Mouse (Mus musculus): ENCODE results near the gene Adprm. TPM values are rescaled to one million over a fixed set of nuclear protein-coding genes. Genes with fewer than 3 reads are reported as not detected.

Gene Adprm
- polyA plus RNA-seq, 1 experiment from 2014 or later, result 29.1 TPM

DNA sequence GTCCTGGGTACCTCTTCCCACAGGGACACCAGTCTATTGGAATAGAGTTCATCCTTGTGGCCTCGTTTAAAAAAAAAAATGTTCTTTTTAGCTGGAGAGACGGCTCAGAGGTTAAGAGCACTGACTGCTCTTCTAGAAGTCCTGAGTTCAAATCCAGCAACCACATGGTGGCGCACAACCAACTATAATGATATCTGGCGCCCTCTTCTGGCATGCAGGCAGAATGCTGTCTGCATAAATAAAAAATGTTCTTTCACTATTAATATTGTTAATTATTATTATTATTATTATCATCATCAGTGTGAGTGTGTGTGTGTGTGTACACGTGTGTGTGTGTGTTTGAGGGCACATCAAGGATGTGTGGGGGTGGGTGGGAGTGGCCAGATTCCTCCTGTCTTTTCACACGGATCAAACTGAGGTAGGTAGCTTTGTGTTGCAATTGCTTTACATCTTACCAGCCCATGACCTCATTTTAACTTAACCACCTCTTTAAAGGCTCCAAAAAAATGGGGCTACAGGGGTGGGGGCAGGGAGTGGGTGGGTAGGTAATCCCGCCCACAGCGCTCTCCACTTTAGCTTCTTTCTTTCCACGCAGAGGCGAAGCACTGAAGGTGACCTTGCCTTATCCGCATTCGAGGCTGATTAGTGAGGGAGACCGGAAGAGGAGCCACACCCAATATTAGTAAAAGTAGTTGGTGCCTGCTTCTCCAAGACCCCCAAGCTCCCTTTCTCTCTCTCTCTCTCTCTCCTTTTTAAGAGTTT is 29.9 kb downstream of the Adprm start:
- 81% methylated on average over 13 of the region's 13 CpGs for WGBS
- no peak for ATAC-seq (ENCODE audit: low read depth)

DNA sequence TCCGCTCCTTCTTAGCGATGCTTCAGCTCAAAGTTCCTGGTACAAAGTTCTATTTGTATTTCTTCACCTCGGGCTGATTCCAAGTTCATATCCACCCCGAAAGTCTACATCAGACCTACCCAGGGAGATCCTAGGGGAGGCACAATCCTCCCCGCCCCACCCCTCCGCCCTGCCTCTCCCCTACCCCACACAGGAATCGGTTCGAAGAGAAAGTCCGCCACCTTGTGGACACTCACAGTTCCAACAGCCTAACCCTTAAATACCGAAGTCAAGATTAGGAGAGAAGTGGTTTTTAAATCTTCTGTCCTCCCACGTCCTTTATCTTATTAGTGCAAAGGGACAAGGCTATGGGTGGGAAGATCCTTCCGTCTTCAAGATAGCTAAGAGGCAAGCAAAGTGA is 31.4 kb downstream of the Adprm start:
- Histone ChIP-seq H3K27me3 (ENCODE audit: control insufficient read depth, insufficient read depth, low read depth, low read length) (peaks cover 3% of the 10 kb centered on the region; the same call in 1 of the 2 replicates), H3K4me1 (replicated peaks; ENCODE audit: control insufficient read depth, insufficient read depth, low read length) (peaks cover 18% of the 10 kb centered on the region), H3K9ac (ENCODE audit: low read length) (0 out of 2 replicates have a peak overlapping the region, but pooled peaks have one; percentile 35), H3K4me2 (ENCODE audit: low read depth, low read length) (peak overlapping the region; percentile 58), H3K36me3 (ENCODE audit: control insufficient read depth, insufficient read depth, low read length) (no peaks in the 10 kb centered on the region), H3K27ac (ENCODE audit: low read length) (no peak overlapping the region), H3K9me3 (ENCODE audit: control insufficient read depth, low read length) (no peaks in the 10 kb centered on the region), H3K4me3 (ENCODE audit: low read length) (peak overlapping the region; percentile 31)
- ATAC-seq (ENCODE audit: low read depth), result no peak
- 3% methylated on average over 12 of the region's 12 CpGs for WGBS

More for the DNA sequence above, 29.9 kb downstream of the Adprm start:
- Histone ChIP-seq H3K4me3 (ENCODE audit: low read length) (no peak overlapping the region), H3K27ac (ENCODE audit: low read length) (no peak overlapping the region), H3K4me2 (ENCODE audit: low read depth, low read length) (no peak overlapping the region), H3K4me1 (replicated peaks; ENCODE audit: control insufficient read depth, insufficient read depth, low read length) (peaks cover 18% of the 10 kb centered on the region), H3K9ac (ENCODE audit: low read length) (no peak overlapping the region), H3K36me3 (ENCODE audit: control insufficient read depth, insufficient read depth, low read length) (no peaks in the 10 kb centered on the region), H3K27me3 (ENCODE audit: control insufficient read depth, insufficient read depth, low read depth, low read length) (peaks cover 3% of the 10 kb centered on the region; the same call in 1 of the 2 replicates), H3K9me3 (ENCODE audit: control insufficient read depth, low read length) (no peaks in the 10 kb centered on the region)

- no peak for ATAC-seq (ENCODE audit: low read depth)
- no peak overlapping the region for H3K27ac ChIP-seq (ENCODE audit: low read length)
- H3K9ac ChIP-seq (ENCODE audit: low read length), result 0 out of 2 replicates have a peak overlapping the region, but pooled peaks have one; percentile 30
- H3K27me3 ChIP-seq (ENCODE audit: control insufficient read depth, insufficient read depth, low read depth, low read length), result peaks cover 3% of the 10 kb centered on the region; the same call in 1 of the 2 replicates
- H3K4me3 ChIP-seq (ENCODE audit: low read length), result no peak overlapping the region
- no peak overlapping the region for H3K4me2 ChIP-seq (ENCODE audit: low read depth, low read length)
- H3K36me3 ChIP-seq (ENCODE audit: control insufficient read depth, insufficient read depth, low read length), result no peaks in the 10 kb centered on the region
- no peaks in the 10 kb centered on the region for H3K9me3 ChIP-seq (ENCODE audit: control insufficient read depth, low read length)
- peaks cover 12% of the 10 kb centered on the region for H3K4me1 ChIP-seq (replicated peaks; ENCODE audit: control insufficient read depth, insufficient read depth, low read length)
- WGBS, result 50% methylated on average over 7 of the region's 7 CpGs
These were observed 32.5 kb downstream of the Adprm start for GRCm38 (mm10) chr11:67019711-67020475.

DNA sequence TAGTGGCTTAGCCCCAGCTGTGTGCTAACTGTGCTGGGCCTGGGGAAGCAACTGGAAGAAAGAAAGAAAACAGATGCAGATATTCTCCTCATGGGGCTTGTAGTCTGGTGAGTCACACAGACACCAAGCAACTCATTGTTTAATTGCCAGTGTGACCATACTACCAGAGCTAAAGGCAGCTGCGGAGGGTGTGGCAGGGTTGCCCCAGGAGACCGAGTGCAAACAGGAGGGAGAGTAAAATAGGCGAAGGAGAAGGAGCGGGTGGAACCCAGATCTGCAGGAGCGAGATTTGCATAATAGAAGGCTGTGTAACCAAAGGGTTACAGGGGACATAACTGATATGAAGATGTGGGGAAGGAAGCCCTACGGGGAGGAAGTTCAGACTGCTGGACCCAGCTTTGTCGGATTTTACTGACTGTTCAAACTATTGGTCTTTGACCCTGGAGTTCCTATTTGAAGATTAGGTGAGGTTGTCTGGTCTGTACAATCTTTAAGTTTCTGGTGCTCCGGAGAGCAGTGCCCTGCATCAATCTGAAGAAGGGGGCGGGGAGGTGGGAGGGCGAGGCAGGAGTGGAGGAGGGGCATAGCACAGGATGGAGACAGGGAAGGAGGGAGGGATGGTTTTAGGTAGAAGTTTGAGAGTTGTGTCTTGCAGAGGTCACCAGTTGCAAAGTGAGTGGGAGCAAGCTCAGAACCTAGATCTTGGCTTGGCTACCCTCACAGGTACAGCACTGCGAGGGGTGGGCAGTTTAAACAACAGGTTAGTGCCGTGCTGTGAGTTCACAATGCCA is 34.4 kb downstream of the Adprm start:
- peak; percentile 44; the same call in 1 of the 2 replicates for ATAC-seq (ENCODE audit: low read depth)
- no peak overlapping the region for H3K9ac ChIP-seq (ENCODE audit: low read length)
- H3K4me1 ChIP-seq (replicated peaks; ENCODE audit: control insufficient read depth, insufficient read depth, low read length), result peaks cover 8% of the 10 kb centered on the region; the same call in 1 of the 2 replicates
- H3K9me3 ChIP-seq (ENCODE audit: control insufficient read depth, low read length), result no peaks in the 10 kb centered on the region
- 15% methylated on average over 12 of the region's 12 CpGs for WGBS
- H3K4me2 ChIP-seq (ENCODE audit: low read depth, low read length), result 0 out of 2 replicates have a peak overlapping the region, but pooled peaks have one; percentile 1
- no peak overlapping the region for H3K27ac ChIP-seq (ENCODE audit: low read length)
- H3K36me3 ChIP-seq (ENCODE audit: control insufficient read depth, insufficient read depth, low read length), result no peaks in the 10 kb centered on the region
- H3K27me3 ChIP-seq (ENCODE audit: control insufficient read depth, insufficient read depth, low read depth, low read length), result peaks cover 3% of the 10 kb centered on the region; the same call in 1 of the 2 replicates
- H3K4me3 ChIP-seq (ENCODE audit: low read length), result no peak overlapping the region

DNA sequence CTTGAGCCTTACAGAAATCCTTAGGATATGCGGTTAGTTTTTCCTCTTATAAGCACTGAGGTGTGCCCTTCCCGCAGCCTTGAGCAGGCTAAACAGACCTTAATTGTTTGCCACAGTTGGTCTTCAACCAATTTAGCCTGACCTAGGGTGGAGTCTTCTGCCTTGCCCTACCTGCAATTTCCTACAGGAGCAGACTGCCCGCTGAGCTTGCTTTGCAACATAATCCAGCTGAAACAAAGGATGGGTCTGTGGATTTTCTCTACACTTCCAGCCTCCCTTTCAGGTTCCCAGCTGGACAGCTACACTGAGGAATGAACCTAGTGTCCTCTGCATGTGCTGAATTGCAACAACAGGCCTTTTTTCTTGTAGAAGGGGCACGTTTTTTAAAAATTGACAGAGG is 40.8 kb downstream of the Adprm start:
- Histone ChIP-seq H3K9me3 (ENCODE audit: control insufficient read depth, low read length) (no peaks in the 10 kb centered on the region), H3K27ac (ENCODE audit: low read length) (no peak overlapping the region), H3K4me1 (replicated peaks; ENCODE audit: control insufficient read depth, insufficient read depth, low read length) (peaks cover 6% of the 10 kb centered on the region; the same call in 1 of the 2 replicates), H3K9ac (ENCODE audit: low read length) (no peak overlapping the region), H3K4me2 (ENCODE audit: low read depth, low read length) (no peak overlapping the region), H3K27me3 (ENCODE audit: control insufficient read depth, insufficient read depth, low read depth, low read length) (no peaks in the 10 kb centered on the region), H3K4me3 (ENCODE audit: low read length) (no peak overlapping the region), H3K36me3 (ENCODE audit: control insufficient read depth, insufficient read depth, low read length) (no peaks in the 10 kb centered on the region)
- ATAC-seq (ENCODE audit: low read depth), result no peak
- WGBS, result 50% methylated on average over 4 of the region's 4 CpGs

DNA sequence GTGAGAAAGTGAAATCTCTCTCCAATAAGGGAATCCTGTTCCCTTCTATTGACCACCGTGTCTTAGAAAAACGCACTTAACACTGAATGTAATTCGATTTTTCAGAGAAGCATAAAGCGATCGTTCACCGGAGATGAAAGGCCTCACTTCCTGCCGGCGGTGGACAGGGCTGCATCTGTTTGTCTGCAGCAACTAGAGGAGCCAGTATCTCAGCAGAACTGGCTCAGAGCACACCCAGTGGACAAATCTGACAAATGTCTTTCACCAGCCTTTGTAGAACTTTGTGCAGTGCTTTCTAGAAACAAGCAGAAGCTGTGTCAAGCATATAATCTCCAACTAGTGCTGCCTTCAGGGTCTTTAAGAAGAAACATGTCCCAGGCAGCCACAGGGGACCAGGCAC is 42.0 kb downstream of the Adprm start:
- peak; percentile 54; the same call in 1 of the 2 replicates for ATAC-seq (ENCODE audit: low read depth)
- H3K9me3 ChIP-seq (ENCODE audit: control insufficient read depth, low read length), result no peaks in the 10 kb centered on the region
- no peak overlapping the region for H3K4me3 ChIP-seq (ENCODE audit: low read length)
- peak overlapping the region; percentile 10; the same call in 1 of the 2 replicates for H3K9ac ChIP-seq (ENCODE audit: low read length)
- 1% methylated on average over 8 of the region's 8 CpGs for WGBS
- no peak overlapping the region for H3K27ac ChIP-seq (ENCODE audit: low read length)
- no peaks in the 10 kb centered on the region for H3K27me3 ChIP-seq (ENCODE audit: control insufficient read depth, insufficient read depth, low read depth, low read length)
- H3K36me3 ChIP-seq (ENCODE audit: control insufficient read depth, insufficient read depth, low read length), result no peaks in the 10 kb centered on the region
- H3K4me2 ChIP-seq (ENCODE audit: low read depth, low read length), result peak overlapping the region; percentile 38
- peaks cover 6% of the 10 kb centered on the region; the same call in 1 of the 2 replicates for H3K4me1 ChIP-seq (replicated peaks; ENCODE audit: control insufficient read depth, insufficient read depth, low read length)

DNA sequence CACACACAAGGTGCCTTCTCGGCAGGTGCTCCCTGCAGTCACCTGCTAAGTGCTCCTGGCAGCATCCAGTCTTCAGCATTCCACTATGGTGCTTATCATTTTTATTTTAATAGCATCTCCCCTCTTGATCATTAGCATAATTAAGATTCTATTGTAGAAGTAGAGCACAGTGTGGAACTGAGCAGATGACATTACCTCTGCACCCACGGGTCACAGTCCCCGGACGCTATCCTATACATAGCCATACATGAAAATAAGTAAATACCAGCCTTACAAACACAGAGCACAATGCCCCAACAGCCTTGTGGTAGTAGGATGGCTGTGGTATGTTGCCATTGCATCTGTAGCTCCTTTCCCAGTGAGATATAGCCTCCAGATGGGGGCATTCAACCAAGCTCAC is 43.9 kb downstream of the Adprm start:
- 88% methylated on average over 4 of the region's 4 CpGs for WGBS
- Histone ChIP-seq H3K27me3 (ENCODE audit: control insufficient read depth, insufficient read depth, low read depth, low read length) (no peaks in the 10 kb centered on the region), H3K9me3 (ENCODE audit: control insufficient read depth, low read length) (no peaks in the 10 kb centered on the region), H3K27ac (ENCODE audit: low read length) (no peak overlapping the region), H3K9ac (ENCODE audit: low read length) (no peak overlapping the region), H3K4me3 (ENCODE audit: low read length) (no peak overlapping the region), H3K36me3 (ENCODE audit: control insufficient read depth, insufficient read depth, low read length) (no peaks in the 10 kb centered on the region), H3K4me1 (replicated peaks; ENCODE audit: control insufficient read depth, insufficient read depth, low read length) (peaks cover 6% of the 10 kb centered on the region; the same call in 1 of the 2 replicates), H3K4me2 (ENCODE audit: low read depth, low read length) (no peak overlapping the region)
- no peak for ATAC-seq (ENCODE audit: low read depth)

DNA sequence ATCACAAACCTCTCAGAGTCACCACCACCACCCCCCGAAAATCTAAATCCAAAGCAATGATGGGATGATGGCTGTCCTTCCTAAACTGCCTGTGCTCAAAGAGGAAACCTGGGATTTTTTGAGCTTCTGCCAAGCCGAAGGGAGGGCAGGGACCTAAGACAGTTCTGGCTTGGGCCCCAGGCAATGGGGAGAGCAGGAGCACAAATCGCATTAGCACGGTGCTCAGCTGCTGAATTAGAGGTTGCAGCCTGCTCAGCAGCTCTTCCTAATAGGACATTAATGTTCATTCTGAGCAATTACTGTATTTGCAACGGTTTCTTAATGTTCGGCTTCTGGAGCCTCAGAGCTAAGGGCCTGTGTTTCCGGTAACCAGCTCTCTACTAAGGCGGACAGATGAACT is 44.4 kb downstream of the Adprm start:
- Histone ChIP-seq H3K27ac (ENCODE audit: low read length) (no peak overlapping the region), H3K4me2 (ENCODE audit: low read depth, low read length) (no peak overlapping the region), H3K4me1 (replicated peaks; ENCODE audit: control insufficient read depth, insufficient read depth, low read length) (peaks cover 6% of the 10 kb centered on the region; the same call in 1 of the 2 replicates), H3K27me3 (ENCODE audit: control insufficient read depth, insufficient read depth, low read depth, low read length) (no peaks in the 10 kb centered on the region), H3K9me3 (ENCODE audit: control insufficient read depth, low read length) (no peaks in the 10 kb centered on the region), H3K36me3 (ENCODE audit: control insufficient read depth, insufficient read depth, low read length) (no peaks in the 10 kb centered on the region), H3K4me3 (ENCODE audit: low read length) (no peak overlapping the region), H3K9ac (ENCODE audit: low read length) (no peak overlapping the region)
- no peak for ATAC-seq (ENCODE audit: low read depth)
- 73% methylated on average over 8 of the region's 8 CpGs for WGBS

Data from lung, embryonic 16.5 days (tissue).